Mouse (Mus musculus) bone marrow macrophage, adult 2 months (primary cell): ENCODE data around the gene Rin3. TPM values are rescaled to one million over a fixed set of nuclear protein-coding genes. Genes with fewer than 3 reads are reported as not detected.
A peak's percentile ranks its signal among the peaks of the same experiment; 100 is the strongest.

Experiments used
- H3K27ac ChIP-seq: 2 replicates; pipeline ENCODE4 v1.5.1; 2012; ENCODE audit warnings: low read depth, low read length; ENCODE audit not compliant: insufficient read depth
- H3K4me1 ChIP-seq: 2 replicates; pipeline ENCODE4 v1.6.1; 2012; ENCODE audit warnings: low read length; ENCODE audit not compliant: control insufficient read depth, insufficient read depth
- H3K4me3 ChIP-seq: 2 replicates; pipeline ENCODE4 v1.5.1; 2012; ENCODE audit warnings: mild to moderate bottlenecking, low read length, moderate library complexity; ENCODE audit not compliant: insufficient read depth
- CTCF ChIP-seq: IDR thresholded peaks from 2 replicates; pipeline ENCODE4 v1.5.1; 2012; ENCODE audit warnings: low read depth, mild to moderate bottlenecking, low read length, moderate library complexity
- POLR2A ChIP-seq: IDR thresholded peaks from 2 replicates; pipeline ENCODE4 v1.6.1; 2012; ENCODE audit warnings: mild to moderate bottlenecking, low read depth, low read length, borderline replicate concordance
- polyA plus RNA-seq: library from polyadenylated mRNA; stranded (reverse); fragments of >200 nt; gene quantifications from 2 replicates; pipeline ENCODE4 v1.2.4, GENCODE M21; 2012; ENCODE audit not compliant: missing spikeins, insufficient read depth, insufficient read length

The Rin3 gene
- polyA plus RNA-seq, 1 experiment: 39.5 TPM

- no peak overlapping the region for H3K27ac ChIP-seq
- peaks cover 37% of the 10 kb centered on the region for H3K4me1 ChIP-seq
- H3K4me3 ChIP-seq: no peak overlapping the region
- no peak for TF ChIP-seq POLR2A
- TF ChIP-seq CTCF: no peak
Observed at GRCm38 (mm10) chr12:102346507-102346906, 63.7 kb downstream of the Rin3 start.

GRCm38 (mm10) chr12:102348447-102348846 is 65.6 kb downstream of the Rin3 start:
- Histone ChIP-seq H3K4me1 (peaks cover 52% of the 10 kb centered on the region), H3K27ac (0 out of 2 replicates have a peak overlapping the region, but pooled peaks have one; percentile 2), H3K4me3 (no peak overlapping the region)
- no peak for TF ChIP-seq CTCF
- no peak for TF ChIP-seq POLR2A

- H3K4me1 ChIP-seq: peaks cover 77% of the 10 kb centered on the region
- peak overlapping the region; percentile 22 for H3K27ac ChIP-seq
- no peak overlapping the region for H3K4me3 ChIP-seq
- no peak for TF ChIP-seq POLR2A
- TF ChIP-seq CTCF: no peak
Observed at GRCm38 (mm10) chr12:102350997-102351396, 68.1 kb downstream of the Rin3 start.

GRCm38 (mm10) chr12:102354126-102354984 is 71.5 kb downstream of the Rin3 start:
- Histone ChIP-seq H3K27ac (0 out of 2 replicates have a peak overlapping the region, but pooled peaks have one; percentile 20), H3K4me3 (no peak overlapping the region), H3K4me1 (peaks cover 77% of the 10 kb centered on the region)
- TF ChIP-seq CTCF: no peak
- TF ChIP-seq POLR2A: no peak

GRCm38 (mm10) chr12:102355784-102356183 is 72.9 kb downstream of the Rin3 start:
- no peak overlapping the region for H3K4me3 ChIP-seq
- TF ChIP-seq POLR2A: no peak
- TF ChIP-seq CTCF: no peak
- H3K27ac ChIP-seq: no peak overlapping the region

GRCm38 (mm10) chr12:102356781-102357180 is 73.9 kb downstream of the Rin3 start:
- H3K4me3 ChIP-seq: no peak overlapping the region
- H3K4me1 ChIP-seq: peaks cover 57% of the 10 kb centered on the region
- no peak overlapping the region for H3K27ac ChIP-seq
- TF ChIP-seq CTCF (no peak), POLR2A (no peak)

More at GRCm38 (mm10) chr12:102355784-102356183, 72.9 kb downstream of the Rin3 start:
- peaks cover 65% of the 10 kb centered on the region for H3K4me1 ChIP-seq

GRCm38 (mm10) chr12:102359390-102359789 is 76.5 kb downstream of the Rin3 start:
- no peak overlapping the region for H3K27ac ChIP-seq
- TF ChIP-seq CTCF: no peak
- no peak for TF ChIP-seq POLR2A
- H3K4me1 ChIP-seq: peaks cover 43% of the 10 kb centered on the region
- no peak overlapping the region for H3K4me3 ChIP-seq

GRCm38 (mm10) chr12:102361189-102362161 is 78.6 kb downstream of the Rin3 start:
- no peak for TF ChIP-seq CTCF
- TF ChIP-seq POLR2A: no peak
- Histone ChIP-seq H3K27ac (no peak overlapping the region), H3K4me1 (peaks cover 41% of the 10 kb centered on the region), H3K4me3 (no peak overlapping the region)

GRCm38 (mm10) chr12:102365016-102365415 is 82.2 kb downstream of the Rin3 start:
- H3K27ac ChIP-seq: peak overlapping the region; percentile 91
- H3K4me3 ChIP-seq: peak overlapping the region; percentile 6; the same call in 1 of the 2 replicates
- peaks cover 61% of the 10 kb centered on the region for H3K4me1 ChIP-seq
- TF ChIP-seq CTCF (no peak), POLR2A (no peak)
